Mouse (Mus musculus): ENCODE data around the gene Cd40.

Cd40 gene

GRCm38 (mm10) chr2:165100749-165101148 lies 45.3 kb downstream of the Cd40 start:
- DNase-seq (ENCODE audit: low spot score in 2 of 2): no peak

GRCm38 (mm10) chr2:165102920-165103319 lies 47.5 kb downstream of the Cd40 start:
- no peak for DNase-seq (ENCODE audit: low spot score in 2 of 2)

GRCm38 (mm10) chr2:165105513-165106079 lies 50.2 kb downstream of the Cd40 start:
- no peak for DNase-seq (ENCODE audit: low spot score in 2 of 2)

GRCm38 (mm10) chr2:165106585-165106984 lies 51.2 kb downstream of the Cd40 start:
- DNase-seq (ENCODE audit: low spot score in 2 of 2): no peak

- DNase-seq (ENCODE audit: low spot score in 2 of 2): peak; percentile 69 to 84
These were observed 56.7 kb downstream of the Cd40 start for GRCm38 (mm10) chr2:165112149-165112548.

- peak in 1 of 2 experiments; percentile 14 for DNase-seq (ENCODE audit: low spot score in 2 of 2)
These were observed 58.3 kb downstream of the Cd40 start for GRCm38 (mm10) chr2:165113733-165114132.

GRCm38 (mm10) chr2:165120765-165121164 lies 65.3 kb downstream of the Cd40 start:
- no peak for DNase-seq (ENCODE audit: low spot score in 2 of 2)

- no peak for DNase-seq (ENCODE audit: low spot score in 2 of 2)
These were observed 65.9 kb downstream of the Cd40 start for GRCm38 (mm10) chr2:165121206-165121840.

Data from natural killer cell, adult 2 months (primary cell).